Mouse (Mus musculus): ENCODE results near the gene Mllt6. TPM values are rescaled to one million over a fixed set of nuclear protein-coding genes. Genes with fewer than 3 reads are reported as not detected.

Mllt6 gene
- polyA plus RNA-seq, 1 experiment from 2014 or later = 3.2 TPM

GRCm38 (mm10) chr11:97663528-97664338, 519 bp downstream of the Mllt6 start:
- Histone ChIP-seq H3K36me3 (ENCODE audit: poor library complexity, severe bottlenecking) (peaks cover 34% of the 10 kb centered on the region), H3K9me3 (replicated peaks) (no peaks in the 10 kb centered on the region), H3K9ac (peak overlapping the region; percentile 91), H3K4me2 (peak overlapping the region; percentile 82), H3K27ac (peak overlapping the region; percentile 84), H3K4me3 (peak overlapping the region; percentile 90), H3K27me3 (peaks cover 22% of the 10 kb centered on the region), H3K4me1 (peaks cover 53% of the 10 kb centered on the region)
- under 1% methylated on average over 29 of the region's 57 CpGs for WGBS
- no peak for ATAC-seq

- peak overlapping the region; percentile 91 for H3K9ac ChIP-seq
- no peaks in the 10 kb centered on the region for H3K9me3 ChIP-seq (replicated peaks)
- peaks cover 22% of the 10 kb centered on the region for H3K27me3 ChIP-seq
- H3K36me3 ChIP-seq (ENCODE audit: poor library complexity, severe bottlenecking) = peaks cover 39% of the 10 kb centered on the region
- peak overlapping the region; percentile 90 for H3K4me3 ChIP-seq
- H3K4me2 ChIP-seq = peak overlapping the region; percentile 82
- H3K4me1 ChIP-seq = peaks cover 56% of the 10 kb centered on the region
- peak overlapping the region; percentile 84; the same call in 1 of the 2 replicates for H3K27ac ChIP-seq
- no peak for ATAC-seq
- 0% methylated on average over 7 of the region's 8 CpGs for WGBS
Observed at GRCm38 (mm10) chr11:97664339-97664665, 1.1 kb downstream of the Mllt6 start.

DNA sequence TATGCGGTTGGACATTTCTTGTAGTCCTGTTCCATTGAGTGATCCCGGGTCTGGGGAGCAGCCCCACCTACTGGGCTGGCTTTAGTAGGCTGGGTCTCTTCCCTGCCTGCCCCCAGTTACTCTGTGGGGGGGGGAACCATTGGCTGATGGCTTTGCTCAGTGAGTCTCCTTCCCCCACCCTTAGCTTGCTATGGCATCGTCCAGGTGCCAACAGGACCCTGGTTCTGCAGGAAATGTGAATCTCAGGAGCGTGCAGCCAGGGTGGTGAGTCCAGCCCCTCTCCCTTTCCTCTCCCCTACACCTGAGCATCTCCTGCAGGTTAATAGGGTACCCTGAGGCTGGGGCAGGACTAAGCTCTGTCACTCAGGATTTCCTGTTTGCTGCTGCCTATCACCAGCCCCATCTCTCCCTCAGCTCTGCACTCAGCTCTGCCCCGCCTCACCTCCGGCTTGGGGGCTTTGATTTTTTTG, 1.6 kb downstream of the Mllt6 start:
- WGBS = 22% methylated on average over 6 of the region's 6 CpGs
- H3K4me2 ChIP-seq = peak overlapping the region; percentile 82
- no peak overlapping the region; the same call in 1 of the 2 replicates for H3K27ac ChIP-seq
- H3K4me3 ChIP-seq = peak overlapping the region; percentile 90
- H3K27me3 ChIP-seq = peaks cover 22% of the 10 kb centered on the region
- peaks cover 56% of the 10 kb centered on the region for H3K4me1 ChIP-seq
- ATAC-seq = no peak
- H3K9ac ChIP-seq = peak overlapping the region; percentile 91
- peaks cover 44% of the 10 kb centered on the region for H3K36me3 ChIP-seq (ENCODE audit: poor library complexity, severe bottlenecking)
- no peaks in the 10 kb centered on the region for H3K9me3 ChIP-seq (replicated peaks)

DNA sequence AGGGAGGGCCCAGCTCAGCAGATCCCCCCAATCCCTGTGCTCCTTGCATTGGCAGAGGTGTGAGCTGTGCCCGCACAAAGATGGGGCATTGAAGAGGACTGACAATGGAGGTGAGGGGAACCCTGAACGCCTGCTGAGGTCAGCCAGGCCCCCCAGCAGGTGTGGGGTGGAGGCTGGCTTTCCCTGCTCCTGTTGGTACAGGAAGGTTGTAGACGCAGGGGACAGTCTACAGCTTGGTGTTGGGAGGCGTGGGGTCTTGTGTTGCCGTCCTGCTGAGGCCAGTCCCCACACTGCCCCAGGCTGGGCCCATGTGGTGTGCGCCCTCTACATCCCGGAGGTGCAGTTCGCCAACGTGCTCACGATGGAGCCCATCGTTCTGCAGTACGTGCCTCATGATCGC, 2.2 kb downstream of the Mllt6 start:
- no peak for ATAC-seq
- H3K9me3 ChIP-seq (replicated peaks) = no peaks in the 10 kb centered on the region
- peak overlapping the region; percentile 82 for H3K4me2 ChIP-seq
- peaks cover 22% of the 10 kb centered on the region for H3K27me3 ChIP-seq
- H3K4me3 ChIP-seq = peak overlapping the region; percentile 90
- peaks cover 61% of the 10 kb centered on the region for H3K4me1 ChIP-seq
- peaks cover 51% of the 10 kb centered on the region for H3K36me3 ChIP-seq (ENCODE audit: poor library complexity, severe bottlenecking)
- H3K9ac ChIP-seq = peak overlapping the region; percentile 43; the same call in 1 of the 2 replicates
- no peak overlapping the region for H3K27ac ChIP-seq
- 85% methylated on average over 13 of the region's 13 CpGs for whole genome bisulfite sequencing

GRCm38 (mm10) chr11:97666221-97666620, 3.0 kb downstream of the Mllt6 start:
- H3K4me3 ChIP-seq = 0 out of 2 replicates have a peak overlapping the region, but pooled peaks have one; percentile 1
- H3K4me2 ChIP-seq = no peak overlapping the region
- H3K36me3 ChIP-seq (ENCODE audit: poor library complexity, severe bottlenecking) = peaks cover 58% of the 10 kb centered on the region
- no peak overlapping the region for H3K27ac ChIP-seq
- WGBS = 91% methylated on average over 7 of the region's 7 CpGs
- no peak for ATAC-seq
- no peaks in the 10 kb centered on the region for H3K9me3 ChIP-seq (replicated peaks)
- H3K9ac ChIP-seq = no peak overlapping the region
- peaks cover 15% of the 10 kb centered on the region for H3K27me3 ChIP-seq
- peaks cover 60% of the 10 kb centered on the region for H3K4me1 ChIP-seq

DNA sequence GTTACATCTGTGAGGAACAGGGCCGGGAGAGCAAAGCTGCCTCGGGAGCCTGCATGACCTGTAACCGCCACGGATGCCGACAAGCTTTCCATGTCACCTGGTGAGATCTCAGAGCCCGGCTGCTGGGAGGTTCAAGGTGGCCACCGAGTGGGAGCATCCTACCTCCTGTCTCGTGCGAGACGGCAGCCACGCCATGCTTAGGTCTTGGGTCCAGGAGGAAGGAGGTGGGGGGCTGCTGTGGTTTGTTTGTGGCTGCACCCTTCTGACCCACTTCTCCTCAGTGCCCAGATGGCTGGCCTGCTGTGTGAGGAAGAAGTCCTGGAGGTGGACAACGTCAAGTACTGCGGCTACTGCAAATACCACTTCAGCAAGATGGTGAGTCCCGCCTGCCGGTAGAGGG, 3.6 kb downstream of the Mllt6 start:
- 90% methylated on average over 15 of the region's 15 CpGs for WGBS
- no peak for ATAC-seq
- Histone ChIP-seq H3K36me3 (ENCODE audit: poor library complexity, severe bottlenecking) (peaks cover 64% of the 10 kb centered on the region), H3K27ac (no peak overlapping the region), H3K9ac (no peak overlapping the region), H3K4me2 (no peak overlapping the region), H3K9me3 (replicated peaks) (no peaks in the 10 kb centered on the region), H3K27me3 (peaks cover 9% of the 10 kb centered on the region), H3K4me3 (no peak overlapping the region), H3K4me1 (peaks cover 54% of the 10 kb centered on the region)

- H3K36me3 ChIP-seq (ENCODE audit: poor library complexity, severe bottlenecking) = peaks cover 78% of the 10 kb centered on the region
- H3K9me3 ChIP-seq (replicated peaks) = no peaks in the 10 kb centered on the region
- H3K27me3 ChIP-seq = no peaks in the 10 kb centered on the region
- H3K9ac ChIP-seq = no peak overlapping the region
- H3K27ac ChIP-seq = no peak overlapping the region
- no peak for ATAC-seq
- 90% methylated on average over 7 of the region's 7 CpGs for WGBS
- no peak overlapping the region for H3K4me2 ChIP-seq
- peaks cover 44% of the 10 kb centered on the region for H3K4me1 ChIP-seq
- H3K4me3 ChIP-seq = no peak overlapping the region
Observed at GRCm38 (mm10) chr11:97668160-97668559, 4.9 kb downstream of the Mllt6 start.

DNA sequence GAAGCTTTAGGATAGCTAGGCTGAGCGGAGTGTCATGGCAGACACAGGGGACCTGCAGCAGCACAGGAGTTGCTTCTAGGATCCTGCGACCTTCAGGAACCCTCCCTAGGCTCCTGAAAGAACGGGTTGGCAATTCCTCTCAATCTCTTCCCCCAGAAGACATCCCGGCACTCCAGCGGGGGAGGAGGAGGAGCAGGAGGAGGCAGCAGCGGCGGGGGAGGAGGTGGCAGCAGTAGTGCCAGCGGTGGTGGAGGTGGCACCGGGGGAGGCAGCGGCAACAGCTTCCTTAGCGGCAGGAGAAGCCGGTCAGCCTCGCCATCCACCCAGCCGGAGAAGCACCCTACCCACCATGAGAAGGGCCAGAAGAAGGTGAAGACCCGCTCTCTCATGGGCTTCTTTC, 6.1 kb downstream of the Mllt6 start:
- Histone ChIP-seq H3K36me3 (ENCODE audit: poor library complexity, severe bottlenecking) (peaks cover 89% of the 10 kb centered on the region), H3K4me3 (no peak overlapping the region), H3K9me3 (replicated peaks) (no peaks in the 10 kb centered on the region), H3K27me3 (no peaks in the 10 kb centered on the region), H3K4me1 (peaks cover 41% of the 10 kb centered on the region), H3K4me2 (peak overlapping the region; percentile 17; the same call in 1 of the 2 replicates), H3K9ac (peak overlapping the region; percentile 38), H3K27ac (peak overlapping the region; percentile 74)
- no peak for ATAC-seq
- WGBS = 43% methylated on average over 15 of the region's 15 CpGs

DNA sequence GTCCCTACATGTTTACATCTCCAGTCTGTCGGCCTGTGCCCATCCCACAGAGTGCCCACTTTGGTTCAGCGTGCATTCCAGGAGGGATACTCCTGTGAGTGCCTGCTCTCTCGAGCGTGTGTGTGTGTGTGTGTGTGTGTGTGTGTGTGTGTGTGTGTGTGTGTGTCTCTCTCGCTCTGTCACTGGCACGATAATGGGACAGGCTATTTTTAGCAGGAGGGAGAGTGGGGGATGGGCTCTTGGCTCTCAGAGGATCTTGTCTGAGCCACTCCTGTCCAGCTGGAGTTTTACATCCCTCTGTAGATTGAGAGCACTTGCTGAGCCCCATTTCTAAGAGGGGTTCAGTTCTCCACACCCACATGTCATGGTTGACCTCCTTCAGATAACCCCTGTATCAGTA, 6.6 kb downstream of the Mllt6 start:
- Histone ChIP-seq H3K4me2 (peak overlapping the region; percentile 17), H3K9ac (peak overlapping the region; percentile 38), H3K9me3 (replicated peaks) (no peaks in the 10 kb centered on the region), H3K4me3 (no peak overlapping the region), H3K27ac (peak overlapping the region; percentile 74), H3K27me3 (no peaks in the 10 kb centered on the region), H3K4me1 (peaks cover 35% of the 10 kb centered on the region), H3K36me3 (ENCODE audit: poor library complexity, severe bottlenecking) (peaks cover 95% of the 10 kb centered on the region)
- ATAC-seq = no peak
- WGBS = 30% methylated on average over 5 of the region's 6 CpGs

GRCm38 (mm10) chr11:97670234-97671176, 7.3 kb downstream of the Mllt6 start:
- WGBS = 62% methylated on average over 13 of the region's 13 CpGs
- peaks cover 29% of the 10 kb centered on the region for H3K4me1 ChIP-seq

DNA sequence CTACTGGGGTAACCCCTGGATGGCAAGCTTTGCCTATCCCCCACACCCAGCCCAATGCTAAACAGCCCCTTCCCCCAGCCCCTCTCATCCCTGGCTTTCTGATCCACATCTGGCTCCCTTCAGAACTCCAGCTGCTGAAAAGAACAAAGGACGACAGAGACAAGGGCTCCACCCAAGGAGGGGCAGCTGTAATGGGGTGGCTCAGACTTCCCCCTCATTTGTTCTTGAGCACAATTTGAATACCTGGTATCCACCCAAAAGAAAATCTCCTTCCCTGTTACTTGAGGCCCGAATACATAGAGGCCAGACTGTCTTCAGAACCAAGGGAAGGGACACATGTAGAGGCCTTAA, 7.9 kb downstream of the Mllt6 start:
- Histone ChIP-seq H3K9ac (no peak overlapping the region), H3K4me1 (peaks cover 32% of the 10 kb centered on the region), H3K4me2 (no peak overlapping the region), H3K4me3 (no peak overlapping the region), H3K36me3 (ENCODE audit: poor library complexity, severe bottlenecking) (peaks cover 98% of the 10 kb centered on the region), H3K27me3 (no peaks in the 10 kb centered on the region), H3K9me3 (replicated peaks) (no peaks in the 10 kb centered on the region), H3K27ac (no peak overlapping the region)
- WGBS = 47% methylated on average over 2 of the region's 2 CpGs
- ATAC-seq = no peak

More at GRCm38 (mm10) chr11:97670234-97671176, 7.3 kb downstream of the Mllt6 start:
- H3K36me3 ChIP-seq (ENCODE audit: poor library complexity, severe bottlenecking) = peaks cover 98% of the 10 kb centered on the region
- ATAC-seq = no peak
- H3K9me3 ChIP-seq (replicated peaks) = no peaks in the 10 kb centered on the region
- no peak overlapping the region for H3K4me3 ChIP-seq
- H3K9ac ChIP-seq = no peak overlapping the region
- H3K27me3 ChIP-seq = no peaks in the 10 kb centered on the region
- peak overlapping the region; percentile 74; the same call in 1 of the 2 replicates for H3K27ac ChIP-seq
- H3K4me2 ChIP-seq = peak overlapping the region; percentile 17; the same call in 1 of the 2 replicates

GRCm38 (mm10) chr11:97673148-97673547, 9.9 kb downstream of the Mllt6 start:
- H3K36me3 ChIP-seq (ENCODE audit: poor library complexity, severe bottlenecking) = peaks cover 99% of the 10 kb centered on the region
- no peak overlapping the region for H3K9ac ChIP-seq
- no peak overlapping the region for H3K4me2 ChIP-seq
- ATAC-seq = no peak
- peaks cover 52% of the 10 kb centered on the region for H3K4me1 ChIP-seq
- no peak overlapping the region for H3K4me3 ChIP-seq
- no peaks in the 10 kb centered on the region for H3K9me3 ChIP-seq (replicated peaks)
- no peaks in the 10 kb centered on the region for H3K27me3 ChIP-seq
- WGBS = 77% methylated on average over 11 of the region's 11 CpGs
- no peak overlapping the region for H3K27ac ChIP-seq
